Mouse (Mus musculus) layer of hippocampus, adult 8-10 months (tissue): Measurements from ENCODE around the gene Taf1. TPM values are rescaled to one million over a fixed set of nuclear protein-coding genes. Genes with fewer than 3 reads are reported as not detected.

Experiments
- DNase-seq, 2 experiments: peaks; one replicate each; pipeline ENCODE4 v3.0.0; 2022; ENCODE audit warnings: low spot score in 2 of 2
- total RNA-seq, 4 experiments: library from RNA; stranded (reverse); gene quantifications; 2 replicates each; pipeline ENCODE4 v1.2.4; 2022

Gene Taf1
- 10 to 100 TPM; 44.9 to 51.7 (median 48.5) TPM for total RNA-seq

DNA sequence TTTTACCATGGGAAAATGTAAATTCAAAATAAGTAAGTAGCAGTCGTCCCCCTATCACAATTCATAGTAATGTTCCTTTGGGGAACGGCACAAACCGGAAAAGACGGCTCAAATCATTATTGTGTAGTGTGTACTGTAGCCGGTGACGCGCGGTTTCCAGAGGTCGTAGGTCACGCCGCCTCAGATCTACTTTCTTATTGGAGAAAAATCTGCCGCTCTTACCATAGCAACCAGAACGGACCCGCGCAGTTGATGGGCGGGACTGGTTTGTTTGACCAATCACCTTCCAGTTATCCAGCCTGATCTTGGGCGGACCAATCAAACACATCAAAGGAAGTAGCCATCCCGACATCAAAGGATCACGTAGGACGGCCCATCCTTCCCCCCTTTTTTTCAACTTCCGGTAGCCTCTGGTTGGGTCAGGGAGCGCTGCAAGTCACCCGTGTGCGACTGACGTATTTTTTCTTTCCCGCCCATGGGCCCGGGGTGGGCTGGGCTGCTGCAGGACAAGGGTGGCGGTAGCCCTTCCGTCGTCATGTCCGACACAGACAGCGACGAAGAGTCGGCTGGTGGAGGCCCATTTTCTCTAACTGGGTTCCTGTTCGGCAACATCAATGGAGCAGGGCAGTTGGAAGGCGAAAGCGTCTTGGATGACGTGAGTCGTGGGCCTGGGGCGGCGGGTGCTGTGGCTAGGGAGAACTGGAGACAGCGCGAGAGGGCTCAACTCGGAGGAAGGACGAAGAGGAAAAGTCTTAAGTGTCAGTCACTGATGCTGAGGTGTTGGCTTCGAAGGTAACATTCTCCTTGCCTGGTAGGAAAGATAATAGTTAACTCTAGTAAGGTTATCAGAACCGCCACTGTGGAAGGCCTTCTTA, at the start of gene Taf1:
TSS of gene Taf1 (plus strand) at position 388 of the 875 bp plus-strand sequence.
- peak; percentile 95 to 97 for DNase-seq

- peak; percentile 8 to 49 for DNase-seq
Observed at GRCm38 (mm10) chrX:101486487-101487152, 45.9 kb upstream of the Taf1 start.

GRCm38 (mm10) chrX:101504636-101505035, 27.9 kb upstream of the Taf1 start:
- DNase-seq: no peak

- no peak for DNase-seq
Observed at GRCm38 (mm10) chrX:101515710-101516109, 16.8 kb upstream of the Taf1 start.

DNA sequence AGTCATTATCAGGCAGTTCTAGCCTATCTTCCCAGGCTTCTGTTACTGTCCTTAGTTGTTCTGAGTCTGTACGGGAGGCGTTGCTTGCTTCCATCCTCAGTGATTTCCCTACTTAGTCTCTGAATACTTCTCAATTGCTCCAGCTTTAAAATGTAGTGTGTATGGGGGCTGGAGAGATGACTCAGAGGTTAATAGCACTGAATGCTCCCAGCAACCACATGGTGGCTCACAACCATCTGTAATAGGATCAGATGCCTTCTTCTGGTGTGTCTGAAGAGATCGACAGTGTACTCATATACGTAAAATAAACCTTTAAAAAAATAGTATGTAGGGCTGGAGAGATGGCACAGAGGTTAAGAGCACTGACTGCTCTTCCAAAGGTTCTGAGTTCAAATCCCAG, 14.5 kb upstream of the Taf1 start:
- DNase-seq: no peak

GRCm38 (mm10) chrX:101522027-101522426, 10.5 kb upstream of the Taf1 start:
- DNase-seq: no peak

DNA sequence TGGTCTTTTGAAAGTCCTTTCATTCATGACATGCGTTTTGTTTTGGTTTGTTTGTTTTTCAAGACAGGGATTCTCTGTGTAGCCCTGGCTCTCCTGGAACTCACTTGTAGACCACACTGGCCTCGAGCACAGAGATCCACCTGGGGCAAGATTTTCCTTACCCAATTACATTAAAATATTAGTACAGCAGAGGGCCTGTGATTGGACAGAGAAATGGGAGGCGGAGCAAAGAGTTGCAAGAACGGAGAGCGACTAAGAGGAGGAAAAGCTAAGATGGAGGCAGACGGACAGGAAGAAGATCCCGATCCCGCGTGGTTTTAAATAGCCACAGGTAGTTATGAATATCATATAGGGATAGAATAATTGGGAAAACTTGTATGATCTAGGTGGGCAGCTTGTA, 5.2 kb upstream of the Taf1 start:
- DNase-seq: no peak

DNA sequence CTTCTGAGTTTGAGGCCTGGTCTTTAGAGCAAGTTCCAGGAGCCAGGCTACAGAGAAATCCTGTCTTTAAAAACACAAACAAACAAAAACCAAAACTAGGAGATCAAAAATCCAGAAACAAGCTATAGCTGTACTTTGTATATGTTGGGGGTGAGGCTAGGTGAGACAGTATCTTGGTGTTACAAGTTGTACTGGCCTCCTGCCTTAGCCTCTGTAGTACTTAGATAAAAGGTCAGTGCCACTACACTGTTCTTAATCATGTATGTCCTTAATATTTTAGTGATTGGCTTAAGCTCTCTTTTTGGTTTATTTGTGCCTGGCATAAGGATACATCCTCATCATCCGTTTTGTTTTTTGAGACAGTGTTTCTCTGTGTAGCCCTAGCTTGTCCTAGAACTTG, 52.9 kb downstream of the Taf1 start:
- DNase-seq: no peak

- no peak for DNase-seq
Observed at GRCm38 (mm10) chrX:101616183-101616582, 83.6 kb downstream of the Taf1 start.

GRCm38 (mm10) chrX:101617889-101618288, 85.4 kb downstream of the Taf1 start:
- no peak for DNase-seq

GRCm38 (mm10) chrX:101620317-101620716, 87.8 kb downstream of the Taf1 start:
- no peak for DNase-seq

DNA sequence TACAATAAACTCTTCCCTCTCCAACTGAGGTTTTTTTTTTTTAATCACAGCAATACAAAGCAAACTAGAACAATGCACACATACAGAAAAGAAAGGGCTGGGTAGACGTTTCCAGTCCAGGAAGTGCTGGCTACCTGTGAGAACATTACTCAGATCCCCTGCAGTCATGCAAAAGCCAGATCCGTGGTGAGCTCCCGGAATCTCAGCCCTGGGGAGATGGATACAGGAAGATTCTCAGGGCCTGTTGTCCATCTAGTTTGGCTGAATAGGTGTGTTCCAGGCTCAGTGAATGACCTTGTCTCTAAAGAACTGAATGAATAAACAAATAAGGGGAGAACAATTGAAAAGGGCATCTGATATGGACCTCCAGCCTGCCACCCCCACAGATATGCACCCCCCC, 90.0 kb downstream of the Taf1 start:
- no peak for DNase-seq

DNA sequence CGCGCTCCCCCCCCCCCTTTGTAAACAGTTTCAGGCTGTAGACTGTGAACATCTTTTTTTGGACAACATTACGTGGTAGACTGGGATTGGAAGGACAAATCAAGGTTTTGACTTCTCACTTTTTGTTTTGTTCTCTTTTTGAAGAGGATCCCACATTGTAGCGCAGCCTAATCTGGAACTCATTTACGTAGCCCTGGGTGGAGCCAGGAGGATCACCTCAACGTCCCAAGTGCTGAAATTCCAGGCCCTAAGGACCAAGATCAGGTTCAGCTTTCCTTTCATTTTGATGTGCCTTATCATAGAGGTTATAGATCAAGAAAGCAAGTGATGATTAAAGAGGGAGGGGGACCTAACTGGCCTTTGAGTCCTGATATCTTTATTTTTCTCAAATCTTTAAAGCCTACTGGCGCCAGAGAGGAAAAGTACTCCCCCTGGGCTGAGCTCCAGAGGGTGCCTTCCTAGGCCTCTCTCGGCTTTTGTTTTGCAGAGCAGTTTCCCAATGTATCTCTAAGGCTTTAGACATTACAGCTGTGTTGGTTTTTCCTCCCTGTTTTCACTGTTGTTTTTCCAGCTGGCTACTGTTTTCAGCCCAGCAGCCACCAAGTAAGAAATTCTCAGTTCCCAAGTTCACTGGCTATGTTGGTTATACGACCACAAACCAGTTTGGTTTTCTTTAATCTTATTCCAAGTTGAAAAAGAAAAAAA, 104.4 kb downstream of the Taf1 start:
- DNase-seq: no peak

- no peak for DNase-seq
Observed at GRCm38 (mm10) chrX:101638856-101639255, 106.3 kb downstream of the Taf1 start.

- no peak for DNase-seq
Observed at GRCm38 (mm10) chrX:101639306-101639705, 106.8 kb downstream of the Taf1 start.

- DNase-seq: peak; percentile 87 to 93
Observed at GRCm38 (mm10) chrX:101639741-101640166, 107.2 kb downstream of the Taf1 start, which contains the start of gene Ogt. TSS of gene Ogt (plus strand) at chrX:101640060.

GRCm38 (mm10) chrX:101640194-101641160, 107.9 kb downstream of the Taf1 start:
- peak; percentile 9 to 14 for DNase-seq

DNA sequence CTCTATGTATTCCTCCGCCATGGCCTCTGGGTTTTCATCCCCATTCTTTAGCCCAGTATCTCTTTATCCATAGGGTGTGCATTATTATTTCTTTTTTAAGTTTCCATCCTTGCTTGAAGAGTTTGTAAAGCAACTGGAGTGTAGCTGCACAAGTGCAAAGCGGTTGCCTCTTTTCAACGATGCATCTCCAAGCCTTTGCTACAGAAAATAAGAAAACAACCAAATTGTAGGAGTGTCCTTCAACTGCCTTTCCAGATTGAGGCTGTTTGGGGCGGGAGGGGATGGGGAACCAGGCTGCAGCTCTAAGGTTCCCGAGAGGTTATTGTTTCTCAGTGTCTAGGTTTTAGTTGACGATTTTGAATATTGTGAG, 108.6 kb downstream of the Taf1 start:
- DNase-seq: no peak

GRCm38 (mm10) chrX:101642091-101642490, 109.6 kb downstream of the Taf1 start:
- peak in 1 of 2 experiments; percentile 4 for DNase-seq

- DNase-seq: no peak
Observed at GRCm38 (mm10) chrX:101645286-101645685, 112.8 kb downstream of the Taf1 start.

- no peak for DNase-seq
Observed at GRCm38 (mm10) chrX:101646621-101647020, 114.1 kb downstream of the Taf1 start.
